Mouse (Mus musculus) cerebellum, adult 9-10 months (tissue): Measurements from ENCODE around the gene Gse1.
A peak's percentile ranks its signal among the peaks of the same experiment; 100 is the strongest.

Experiments
- DNase-seq: peaks from one replicate; pipeline ENCODE4 v3.0.0; 2022

The Gse1 gene

GRCm38 (mm10) chr8:120227891-120228591 is at the start of gene Gse1:
Gene Gse1, plus strand, starts transcription at chr8:120228456.
- DNase-seq: peak; percentile 73

- DNase-seq: peak; percentile 92
Measured at GRCm38 (mm10) chr8:120179027-120179431, 49.2 kb upstream of the Gse1 start.

DNA sequence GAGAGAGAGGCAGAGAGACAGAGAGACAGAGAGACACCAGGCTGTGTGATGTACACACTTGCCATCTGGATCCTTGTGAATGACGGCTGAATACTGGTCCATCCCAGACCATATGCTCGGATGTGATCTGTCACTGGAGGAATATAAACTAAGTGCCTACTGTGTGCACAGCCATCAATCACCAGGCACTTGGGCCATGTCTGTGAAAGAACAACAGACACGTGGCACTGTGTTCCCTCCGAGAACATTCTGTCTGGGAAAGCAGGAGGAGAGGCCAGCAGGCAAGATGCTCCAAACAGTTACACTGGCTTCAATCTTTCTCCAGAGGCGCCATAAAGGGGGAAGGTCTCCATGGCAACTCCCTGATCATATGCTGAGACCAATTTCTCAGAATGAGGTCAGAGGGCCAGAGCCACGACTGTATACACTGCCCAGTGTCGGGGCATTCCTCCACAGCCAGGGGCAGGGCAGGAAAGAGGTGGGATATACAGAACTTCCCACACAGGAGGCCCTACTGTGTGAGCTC is 47.7 kb upstream of the Gse1 start:
- DNase-seq: no peak

GRCm38 (mm10) chr8:120181274-120181673 is 47.0 kb upstream of the Gse1 start:
- DNase-seq: no peak

- no peak for DNase-seq
Measured at GRCm38 (mm10) chr8:120181861-120182414, 46.3 kb upstream of the Gse1 start.

GRCm38 (mm10) chr8:120184366-120184765 is 43.9 kb upstream of the Gse1 start:
- DNase-seq: no peak

GRCm38 (mm10) chr8:120184850-120185792 is 43.1 kb upstream of the Gse1 start:
- no peak for DNase-seq

DNA sequence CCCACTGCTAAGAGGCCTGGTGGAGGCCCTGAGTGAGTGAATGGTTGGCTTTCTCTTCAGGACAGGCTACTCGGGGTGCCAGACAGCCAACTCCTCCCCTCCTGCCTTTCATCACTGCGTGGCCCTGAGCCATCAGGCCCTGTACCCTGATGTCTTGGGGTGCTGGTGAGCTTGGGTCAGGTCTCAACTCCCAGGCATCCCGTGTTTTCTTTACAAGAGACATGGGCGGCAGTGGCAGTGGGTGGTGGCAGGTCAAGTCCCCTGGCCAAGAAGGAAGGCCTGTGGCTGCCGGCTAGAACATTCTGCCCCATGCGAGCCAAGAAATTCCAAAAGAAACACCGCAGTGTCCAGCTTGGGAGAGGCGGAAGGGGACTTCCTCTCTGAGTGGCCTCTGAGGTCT is 41.8 kb upstream of the Gse1 start:
- no peak for DNase-seq

- no peak for DNase-seq
Measured at GRCm38 (mm10) chr8:120188510-120188909, 39.7 kb upstream of the Gse1 start.

- DNase-seq: no peak
Measured at GRCm38 (mm10) chr8:120189440-120189839, 38.8 kb upstream of the Gse1 start.

DNA sequence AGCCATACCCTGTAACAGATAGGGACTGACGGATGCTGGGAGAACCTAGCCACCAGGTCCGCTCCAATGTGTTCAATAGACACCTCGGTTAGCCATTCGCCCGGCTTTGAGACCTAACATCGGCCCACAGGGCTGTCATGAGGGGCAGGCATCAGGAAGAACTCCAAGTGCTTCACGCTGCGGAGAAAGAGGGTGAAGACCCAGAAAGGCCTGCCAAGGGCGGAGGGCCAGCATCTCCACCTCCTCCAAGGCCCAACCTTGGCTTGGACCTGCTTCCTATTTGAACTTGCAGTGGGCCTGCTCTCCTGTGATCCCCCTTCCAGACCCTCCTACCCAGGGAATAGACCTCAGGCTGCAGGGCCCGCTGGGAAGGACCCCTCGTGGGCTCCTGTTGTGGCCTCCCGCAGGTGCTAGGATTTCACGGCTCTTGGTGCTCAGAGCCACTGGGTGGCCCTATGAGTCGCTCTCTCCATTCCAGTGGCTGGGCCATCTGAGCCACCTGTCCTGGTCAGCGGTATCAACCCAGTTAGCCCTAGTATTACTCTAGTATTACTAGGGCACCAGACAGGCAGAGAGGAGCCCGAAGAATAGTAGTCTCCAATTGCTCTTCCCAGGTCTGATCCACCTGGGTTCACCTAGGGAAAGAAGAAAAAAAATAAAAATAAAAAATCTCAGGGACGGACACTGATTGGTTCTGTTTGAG is 38.0 kb upstream of the Gse1 start:
- no peak for DNase-seq

- DNase-seq: peak; percentile 93
Measured at GRCm38 (mm10) chr8:120190810-120191413, 37.3 kb upstream of the Gse1 start.

DNA sequence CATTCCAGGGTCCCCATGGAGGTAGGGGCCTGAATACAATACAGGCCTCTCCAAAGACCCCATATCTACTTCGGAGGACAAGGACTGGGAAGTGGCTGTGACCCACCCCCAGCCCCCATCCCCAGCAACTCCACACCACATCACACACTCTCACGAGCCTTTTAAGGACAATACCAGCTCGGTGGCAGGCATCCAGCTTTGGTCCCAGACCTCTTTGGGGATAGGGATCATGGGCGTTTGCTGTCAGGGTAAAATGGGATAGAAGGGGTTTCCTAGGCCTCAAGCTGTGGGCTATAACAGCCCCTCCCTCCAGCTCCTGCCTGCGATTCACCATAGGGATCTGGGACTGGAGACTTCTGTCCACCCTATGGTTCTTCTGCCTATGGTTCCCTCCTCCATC is 36.6 kb upstream of the Gse1 start:
- no peak for DNase-seq

- no peak for DNase-seq
Measured at GRCm38 (mm10) chr8:120192118-120192517, 36.1 kb upstream of the Gse1 start.

GRCm38 (mm10) chr8:120201351-120201750 is 26.9 kb upstream of the Gse1 start:
- DNase-seq: no peak

GRCm38 (mm10) chr8:120202546-120202945 is 25.7 kb upstream of the Gse1 start:
- DNase-seq: no peak

DNA sequence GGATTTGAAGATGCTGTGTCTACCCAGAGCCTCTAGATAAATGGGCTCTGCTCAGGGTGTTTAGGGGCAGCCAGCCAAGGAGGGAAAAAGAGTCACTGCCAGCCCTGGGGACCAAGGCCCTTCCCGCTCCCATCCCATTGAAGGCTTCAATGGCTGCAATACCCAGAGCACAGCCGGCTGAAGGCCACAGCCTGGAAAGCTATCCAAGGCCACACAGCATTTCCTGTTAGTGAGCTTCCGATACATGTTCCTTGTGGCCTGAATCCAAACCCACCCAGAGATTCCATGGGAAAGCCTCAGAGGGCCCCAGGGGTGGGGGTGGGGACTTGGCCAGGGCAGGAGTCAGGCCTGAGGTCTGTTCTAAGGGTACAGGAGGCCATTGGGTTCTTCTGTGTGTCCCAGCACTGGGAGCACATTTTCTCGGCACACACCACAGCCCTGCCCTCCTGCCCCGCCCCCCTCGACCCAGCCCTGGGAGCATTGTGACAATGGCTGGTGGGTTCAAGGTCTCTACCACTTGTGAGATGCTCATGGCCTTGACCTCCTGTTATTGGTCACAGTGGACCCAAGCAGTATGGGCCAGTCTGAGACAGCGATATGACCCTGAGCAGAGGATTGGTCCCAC is 23.4 kb upstream of the Gse1 start:
- no peak for DNase-seq

DNA sequence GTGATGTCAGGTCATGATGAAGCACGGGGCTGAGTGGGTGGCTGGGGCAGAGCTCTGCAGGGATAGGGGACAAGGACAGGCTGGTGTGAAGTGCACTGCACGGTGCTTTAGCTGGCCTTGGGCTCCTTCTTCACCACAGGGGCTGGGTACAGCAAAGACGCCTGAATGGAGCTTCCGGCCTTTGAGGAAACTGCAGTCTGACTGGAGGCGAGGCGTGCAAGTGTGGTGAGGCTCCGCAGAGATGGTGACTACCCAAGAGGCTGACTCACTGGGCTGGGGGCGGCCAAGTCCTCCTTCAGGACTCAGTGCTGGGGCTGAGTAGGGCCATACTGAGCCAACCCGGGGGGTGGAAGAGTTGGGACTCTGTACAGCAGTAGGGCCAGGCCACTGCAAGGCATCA is 22.3 kb upstream of the Gse1 start:
- DNase-seq: no peak

GRCm38 (mm10) chr8:120207364-120207763 is 20.9 kb upstream of the Gse1 start:
- DNase-seq: no peak

DNA sequence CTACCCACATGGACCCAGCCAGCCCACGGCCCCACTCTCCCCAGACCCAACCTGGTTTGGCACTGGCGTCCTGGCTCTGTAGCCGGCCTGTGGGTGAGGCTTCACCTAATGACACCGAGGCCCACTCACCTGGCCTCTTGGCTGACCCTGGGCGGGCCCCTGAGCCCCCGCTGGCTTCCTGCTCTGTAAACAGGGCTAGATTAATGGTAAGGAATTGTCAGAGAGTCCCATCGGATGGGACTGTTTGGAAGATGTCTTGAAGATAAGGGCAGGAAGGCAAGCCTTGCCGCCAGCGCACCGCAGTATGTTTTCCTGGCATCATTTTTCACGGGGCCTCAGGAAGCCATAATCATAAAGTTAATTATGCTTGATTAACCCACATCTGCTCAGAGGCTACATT is 20.1 kb upstream of the Gse1 start:
- no peak for DNase-seq

GRCm38 (mm10) chr8:120211345-120211744 is 16.9 kb upstream of the Gse1 start:
- DNase-seq: no peak

- DNase-seq: no peak
Measured at GRCm38 (mm10) chr8:120212596-120212995, 15.7 kb upstream of the Gse1 start.
